Mouse (Mus musculus) mouse trophoblast stem cell (cell line): ENCODE measurements at regions not wholly inside any gene's neighbourhood (a gene's known extent, or its start where the extent isn't known, plus 50 kb on each side); places are given as distances from the start of the nearest gene placed in this dataset.

ENCODE experiments used
- in situ Hi-C, 2 experiments: fragments of 300-500 bp; cut with MseI, MboI; formaldehyde crosslinking; loops; 2 replicates in 1 of 2; 3 replicates in 1 of 2; pipeline ENCODE4 v1.15.1; 2025

GRCm38 (mm10) chr4:62755237-62755900 lies 195.7 kb downstream of the Rgs3 start:
- in situ Hi-C loops, result no loop called here

DNA sequence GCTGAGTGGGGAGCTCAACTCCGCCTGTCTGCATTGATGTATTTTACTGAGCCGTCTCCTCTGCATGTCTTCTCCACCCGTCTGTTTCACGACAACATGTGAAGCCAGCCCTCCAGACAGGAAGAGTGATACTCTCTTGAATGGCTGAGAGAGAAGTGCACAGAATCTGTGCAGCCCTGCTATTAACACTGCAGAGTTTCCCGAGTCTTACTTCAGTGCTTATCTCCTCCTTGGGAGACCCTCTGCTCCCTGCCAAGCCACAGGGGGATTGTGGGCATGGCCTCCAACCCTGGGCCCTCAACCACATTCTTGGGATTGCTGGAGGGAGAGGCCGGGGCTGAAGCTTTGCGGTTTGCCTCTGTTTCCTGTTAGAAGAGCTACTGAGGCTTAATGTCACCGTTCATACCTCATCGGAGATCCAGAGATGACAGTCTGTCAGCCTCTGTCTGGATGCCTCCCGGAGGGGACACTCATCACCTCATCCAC lies 197.1 kb downstream of the Rgs3 start:
- in situ Hi-C loops, result no loop called here

- in situ Hi-C loops, result loop anchor here (5.0 kb wide), 2 partner anchors 64 to 199 kb away; no protein-coding TSS in a partner anchor
Observed at GRCm38 (mm10) chr4:62760748-62761604, 201.3 kb downstream of the Rgs3 start.

- in situ Hi-C loops, result loop anchor here (5.0 kb wide), 2 partner anchors 64 to 199 kb away; no protein-coding TSS in a partner anchor
Observed at GRCm38 (mm10) chr4:62761672-62762071, 202.0 kb downstream of the Rgs3 start.

- in situ Hi-C loops, result loop anchor here (5.0 kb wide), 2 partner anchors 67 to 202 kb away; no protein-coding TSS in a partner anchor
Observed at GRCm38 (mm10) chr4:62763990-62764389, 201.4 kb upstream of the Zfp618 start.

DNA sequence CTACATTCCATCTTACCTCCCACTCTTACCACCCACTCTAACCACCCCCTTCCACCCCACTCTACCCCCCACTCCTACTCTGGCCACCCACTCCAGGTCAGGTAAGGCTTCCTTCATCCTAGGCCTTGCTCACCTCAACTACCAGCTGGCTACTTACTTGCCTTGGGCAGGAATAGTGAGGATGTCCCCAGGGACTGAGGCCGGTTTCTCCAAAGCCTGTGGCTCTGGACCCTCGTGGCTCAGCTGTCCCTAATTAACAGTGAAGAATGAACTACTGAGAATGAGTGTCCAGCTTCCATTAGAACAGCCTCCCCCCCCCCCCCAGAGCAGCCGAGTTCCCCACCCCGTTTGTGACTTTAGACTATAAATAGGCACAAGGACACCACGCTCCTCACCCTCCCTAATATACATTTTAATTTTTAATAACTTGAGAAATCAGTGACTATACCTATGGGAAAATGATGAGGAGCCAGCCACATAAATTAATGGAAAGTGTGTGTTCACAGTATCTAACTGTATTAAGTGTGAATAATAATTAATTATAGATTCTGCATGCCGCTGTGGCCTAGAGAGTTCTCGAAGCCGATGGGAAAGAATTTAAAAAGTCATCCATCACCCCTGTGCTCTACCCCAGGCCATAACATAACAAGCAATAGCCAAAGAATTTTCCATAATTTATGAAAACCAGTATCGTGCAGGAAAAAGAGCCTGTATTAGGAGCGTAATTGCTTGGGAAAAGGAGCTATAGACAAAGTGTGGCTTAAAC lies 195.7 kb upstream of the Zfp618 start:
- in situ Hi-C loops, result no loop called here

GRCm38 (mm10) chr4:62775005-62775609 lies 190.3 kb upstream of the Zfp618 start:
- in situ Hi-C loops, result no loop called here

DNA sequence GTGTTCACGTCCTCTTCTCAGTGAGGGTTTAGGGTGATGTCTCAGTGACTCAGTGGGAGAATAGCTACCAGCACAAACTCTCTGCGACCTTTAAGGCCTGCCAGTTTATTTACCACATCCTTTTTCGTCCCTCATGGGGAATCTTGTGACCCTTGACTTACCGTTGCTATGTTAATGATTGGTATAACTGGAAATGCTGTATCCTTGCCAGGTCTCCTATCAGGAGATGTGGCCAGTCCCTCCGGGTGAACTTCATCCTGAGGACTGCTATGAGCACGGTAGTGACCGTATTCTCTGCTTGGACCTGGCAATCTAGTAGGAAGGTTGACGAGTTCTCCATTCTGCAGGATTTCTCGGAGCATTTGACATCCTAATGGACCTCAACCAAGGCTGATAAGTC lies 188.5 kb upstream of the Zfp618 start:
- in situ Hi-C loops, result no loop called here

- in situ Hi-C loops, result no loop called here
Observed at GRCm38 (mm10) chr4:62777436-62777835, 187.9 kb upstream of the Zfp618 start.

DNA sequence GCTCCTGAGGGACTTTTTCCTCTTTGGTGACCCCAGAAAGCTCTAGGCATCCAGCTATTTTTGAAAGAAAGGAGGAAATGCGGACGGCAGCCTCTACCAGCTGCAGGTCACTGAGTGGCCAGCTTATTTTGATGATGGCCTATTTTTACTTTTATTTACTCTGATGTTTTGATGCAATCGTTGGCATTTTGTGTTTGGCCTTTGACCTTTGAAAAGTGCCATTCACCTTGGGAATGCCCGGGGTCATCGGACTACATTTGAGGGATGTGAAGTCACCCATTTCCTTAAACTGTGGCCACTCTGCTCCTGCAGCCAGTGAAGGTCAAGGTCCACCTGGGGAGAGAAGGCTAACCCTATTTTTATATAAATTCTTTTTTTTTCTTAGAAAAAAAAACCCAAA lies 186.8 kb upstream of the Zfp618 start:
- in situ Hi-C loops, result no loop called here

- in situ Hi-C loops, result no loop called here
Observed at GRCm38 (mm10) chr4:62780409-62780808, 185.0 kb upstream of the Zfp618 start.

GRCm38 (mm10) chr4:62780837-62781236 lies 184.5 kb upstream of the Zfp618 start:
- in situ Hi-C loops, result no loop called here

DNA sequence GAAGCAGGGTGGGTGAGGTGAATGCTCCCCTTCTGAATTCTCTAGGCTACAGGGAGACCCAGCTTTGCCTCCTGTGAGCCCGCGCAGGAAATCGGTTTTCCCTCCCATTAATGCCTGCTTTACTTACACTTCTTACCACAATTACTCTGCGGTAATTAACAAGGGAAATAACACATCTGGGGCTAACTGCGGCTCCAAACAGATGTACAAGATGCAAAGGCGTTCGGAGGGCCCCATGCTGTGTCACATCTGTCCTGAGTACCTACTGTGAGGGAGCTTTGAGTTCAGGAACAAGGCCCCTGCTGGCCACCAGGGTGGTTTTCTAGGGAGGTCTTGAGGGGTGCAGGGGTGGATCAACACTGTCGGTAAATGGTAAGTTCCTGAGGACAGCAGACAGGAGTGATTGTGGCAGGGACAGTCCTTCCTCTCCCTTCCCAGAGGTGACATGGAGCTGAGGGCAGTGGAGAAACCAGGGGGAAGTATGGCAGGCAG lies 184.0 kb upstream of the Zfp618 start:
- in situ Hi-C loops, result no loop called here

- in situ Hi-C loops, result no loop called here
Observed at GRCm38 (mm10) chr4:62785711-62786110, 179.7 kb upstream of the Zfp618 start.

DNA sequence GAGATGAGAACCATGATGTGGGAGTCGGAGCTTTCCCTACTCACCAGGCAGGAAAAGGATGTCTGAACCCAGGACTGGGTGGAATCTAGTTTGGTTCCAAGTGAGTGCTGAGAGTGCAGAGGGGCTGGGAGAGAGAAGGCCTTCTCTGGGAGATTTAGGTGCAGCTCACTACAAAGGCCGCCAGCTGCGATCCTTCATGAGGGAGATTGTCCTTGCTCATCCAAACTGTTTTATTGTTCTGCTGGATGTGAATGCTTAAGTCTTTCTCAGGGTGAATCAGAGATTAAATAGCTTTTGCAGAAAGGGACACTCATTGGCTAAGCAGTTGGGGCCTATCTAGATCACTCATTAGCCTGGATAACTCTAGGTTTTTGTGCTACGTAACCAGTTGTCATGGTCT lies 175.7 kb upstream of the Zfp618 start:
- in situ Hi-C loops, result no loop called here

GRCm38 (mm10) chr4:62793582-62793981 lies 171.8 kb upstream of the Zfp618 start:
- in situ Hi-C loops, result no loop called here

- in situ Hi-C loops, result no loop called here
Observed at GRCm38 (mm10) chr4:62795538-62795937, 169.8 kb upstream of the Zfp618 start.

- in situ Hi-C loops, result no loop called here
Observed at GRCm38 (mm10) chr4:62799923-62800322, 165.4 kb upstream of the Zfp618 start.

- in situ Hi-C loops, result no loop called here
Observed at GRCm38 (mm10) chr4:62805841-62806240, 159.5 kb upstream of the Zfp618 start.

DNA sequence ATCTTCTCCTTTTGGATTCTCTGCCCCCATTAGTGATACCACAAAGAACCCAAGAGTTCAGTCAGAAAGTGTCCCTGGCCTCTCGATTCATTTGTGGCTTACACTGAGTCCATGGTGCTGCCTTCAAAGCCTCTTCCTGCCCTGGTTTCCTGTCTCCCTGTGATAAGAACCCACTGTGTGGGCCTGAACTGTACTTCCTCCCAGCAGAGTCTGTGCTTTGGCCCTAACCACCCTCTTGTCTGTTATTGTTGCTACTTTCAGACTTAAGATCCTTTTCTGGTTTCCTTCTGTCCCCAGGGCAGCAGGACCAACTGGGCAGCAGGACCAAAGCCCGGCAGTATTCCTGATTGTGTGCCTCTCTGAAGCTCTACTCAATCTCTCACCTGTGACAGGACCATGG lies 158.6 kb upstream of the Zfp618 start:
- in situ Hi-C loops, result no loop called here

- in situ Hi-C loops, result no loop called here
Observed at GRCm38 (mm10) chr4:62807926-62808552, 157.3 kb upstream of the Zfp618 start.
